Mouse (Mus musculus) kidney, adult 2 months (tissue): ENCODE results near the gene Stk24.

Experiments used
- CTCF ChIP-seq: fragments of 200-500 bp; conservative IDR thresholded peaks from 2 replicates; pipeline ENCODE4 v1.5.1; 2011; ENCODE audit warnings: low read depth, mild to moderate bottlenecking, control low read depth, low read length, moderate library complexity, mixed read lengths; ENCODE audit not compliant: insufficient read depth, insufficient read length
- POLR2A ChIP-seq: fragments of 200-500 bp; IDR thresholded peaks from one replicate; pipeline ENCODE4 v1.6.1; 2011; ENCODE audit warnings: low read depth, low read length, control low read depth

DNA sequence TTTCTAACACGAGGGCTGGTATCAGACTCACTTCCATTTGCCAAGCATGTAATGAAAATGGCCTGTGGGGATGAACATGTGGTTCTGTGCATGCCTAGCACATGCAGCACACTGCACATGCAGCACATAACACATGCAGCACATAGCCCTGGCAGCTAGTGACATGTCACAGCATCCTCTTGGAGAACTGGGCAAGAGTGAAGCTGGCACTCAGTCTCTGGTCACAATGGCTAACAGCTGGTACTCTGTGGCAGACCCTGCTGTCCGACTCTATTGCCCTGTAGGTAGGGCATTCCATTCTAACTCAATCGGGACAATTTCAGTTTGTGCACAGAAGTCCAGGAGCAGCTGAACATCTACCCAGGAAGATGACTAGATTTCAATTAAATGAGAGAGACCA is 36.9 kb downstream of the Stk24 start:
- no peak for TF ChIP-seq CTCF
- no peak for TF ChIP-seq POLR2A
